Mouse (Mus musculus) liver, adult 2 months (tissue): ENCODE results near the gene Lyl1. TPM values are rescaled to one million over a fixed set of nuclear protein-coding genes. Genes with fewer than 3 reads are reported as not detected.

Experiments used
- DNase-seq: peaks from one replicate; pipeline ENCODE4 v3.0.0-alpha.2; 2011; ENCODE audit warnings: low read depth, low spot score; ENCODE audit errors: extremely low read depth
- H3K27ac ChIP-seq: fragments of 200-500 bp; replicated peaks from 2 replicates; pipeline ENCODE4 v1.5.1; 2012; ENCODE audit warnings: low read depth, mild to moderate bottlenecking, control low read depth, inconsistent platforms, low read length; ENCODE audit not compliant: insufficient read depth
- H3K27me3 ChIP-seq: fragments of 200-500 bp; 2 replicates; pipeline ENCODE4 v1.6.1; 2012; ENCODE audit warnings: mild to moderate bottlenecking, moderate library complexity, low read length, inconsistent platforms; ENCODE audit not compliant: control insufficient read depth, insufficient read depth
- H3K36me3 ChIP-seq: fragments of 200-500 bp; 2 replicates; pipeline ENCODE4 v1.6.1; 2012; ENCODE audit warnings: low read length, inconsistent platforms; ENCODE audit not compliant: control insufficient read depth, insufficient read depth
- H3K4me1 ChIP-seq: fragments of 200-500 bp; 2 replicates; pipeline ENCODE4 v1.6.1; 2011; ENCODE audit warnings: low read length; ENCODE audit not compliant: control insufficient read depth, insufficient read depth
- H3K4me3 ChIP-seq: fragments of 200-500 bp; 2 replicates; pipeline ENCODE4 v1.5.1; 2011; ENCODE audit warnings: low read depth, mild to moderate bottlenecking, control low read depth, low read length, moderate library complexity; ENCODE audit not compliant: insufficient read depth
- H3K79me2 ChIP-seq: fragments of 200-500 bp; 2 replicates; pipeline ENCODE4 v1.6.1; 2012; ENCODE audit warnings: inconsistent platforms, mild to moderate bottlenecking, low read length, moderate library complexity; ENCODE audit not compliant: control insufficient read depth, insufficient read depth
- H3K9ac ChIP-seq: fragments of 200-500 bp; 2 replicates; pipeline ENCODE4 v1.6.1; 2012; ENCODE audit warnings: low read depth, mild to moderate bottlenecking, control low read depth, inconsistent platforms, low read length
- CTCF ChIP-seq: fragments of 200-500 bp; IDR thresholded peaks from 2 replicates; pipeline ENCODE4 v1.5.1; 2011; ENCODE audit warnings: low read depth, low read length, control low read depth
- POLR2A ChIP-seq: fragments of 200-500 bp; IDR thresholded peaks from 2 replicates; pipeline ENCODE4 v1.6.1; 2011; ENCODE audit warnings: low read length, control low read depth; ENCODE audit not compliant: insufficient read depth; ENCODE audit errors: extremely low read depth
- WGBS: fragments of 180-500 bp; shearing (Covaris S2); methylation state at CpG from one replicate; pipeline ENCODE4 v1.1.7; 2018; 5-methylcytosine and 5-hydroxymethylcytosine counted together
- polyA plus RNA-seq: library from polyadenylated mRNA; depleted of rRNA; stranded (reverse); fragments of >200 nt; gene quantifications from 2 replicates; pipeline ENCODE4 v1.2.3, GENCODE M21; 2012; rRNA removed
- total RNA-seq: library from RNA; depleted of rRNA; stranded (reverse); fragments of >200 nt; gene quantifications from 2 replicates; pipeline ENCODE4 v1.2.3, GENCODE M21; 2014; rRNA removed

Lyl1 gene
- total and polyA plus RNA-seq, 2 experiments = 0.18 to 1.3 TPM

GRCm38 (mm10) chr8:84745032-84745925, 44.0 kb downstream of the Lyl1 start:
- peak; percentile 26; the same call in 1 of the 2 replicates for TF ChIP-seq CTCF
- TF ChIP-seq POLR2A = no peak
- Histone ChIP-seq H3K27me3 (no peaks in the 10 kb centered on the region), H3K27ac (no peak overlapping the region), H3K4me1 (peaks cover 36% of the 10 kb centered on the region), H3K79me2 (peaks cover 35% of the 10 kb centered on the region), H3K9ac (no peak overlapping the region), H3K4me3 (no peak overlapping the region), H3K36me3 (no peaks in the 10 kb centered on the region)
- WGBS = 30% methylated on average over 17 of the region's 17 CpGs
- DNase-seq = peak; percentile 91

GRCm38 (mm10) chr8:84749519-84749918, 48.3 kb downstream of the Lyl1 start:
- 86% methylated on average over 16 of the region's 16 CpGs for WGBS
- Histone ChIP-seq H3K4me1 (peaks cover 18% of the 10 kb centered on the region), H3K9ac (no peak overlapping the region), H3K4me3 (no peak overlapping the region), H3K27ac (no peak overlapping the region), H3K36me3 (no peaks in the 10 kb centered on the region), H3K27me3 (no peaks in the 10 kb centered on the region), H3K79me2 (peaks cover 28% of the 10 kb centered on the region; the same call in 1 of the 2 replicates)
- TF ChIP-seq POLR2A (no peak), CTCF (no peak)
- no peak for DNase-seq

- H3K27me3 ChIP-seq = no peaks in the 10 kb centered on the region
- no peak for DNase-seq
- no peak overlapping the region for H3K4me3 ChIP-seq
- H3K4me1 ChIP-seq = 0 out of 2 replicates have a peak, but pooled peaks cover 2% of the 10 kb centered on the region
- 87% methylated on average over 6 of the region's 6 CpGs for WGBS
- H3K79me2 ChIP-seq = peaks cover 22% of the 10 kb centered on the region
- no peak overlapping the region for H3K27ac ChIP-seq
- H3K36me3 ChIP-seq = peaks cover 2% of the 10 kb centered on the region
- TF ChIP-seq POLR2A = no peak
- no peak for TF ChIP-seq CTCF
- no peak overlapping the region for H3K9ac ChIP-seq
These were observed 51.7 kb downstream of the Lyl1 start for GRCm38 (mm10) chr8:84752734-84753582.

Other genes starting within 250 kb of the Lyl1 start
- 13.1 and 15.6 TPM in 2 replicates for gene Ier2, start 38.6 kb upstream of the Lyl1 start, total RNA-seq
- 12.0 and 12.6 TPM in 2 replicates for gene Ier2, start 38.6 kb upstream of the Lyl1 start, polyA plus RNA-seq
- gene Trmt1, start 15.2 kb upstream of the Lyl1 start, total RNA-seq = 20.7 and 27.3 TPM in 2 replicates
- 44.6 and 58.6 TPM in 2 replicates for gene Trmt1, start 15.2 kb upstream of the Lyl1 start, polyA plus RNA-seq
- 5.3 and 8.0 TPM in 2 replicates for gene Nacc1, start 13.6 kb upstream of the Lyl1 start, total RNA-seq
- 31.0 and 32.6 TPM in 2 replicates for gene Nacc1, start 13.6 kb upstream of the Lyl1 start, polyA plus RNA-seq
- gene G430095P16Rik, start 21.6 kb downstream of the Lyl1 start, total RNA-seq = not detected in 2 replicates
- gene G430095P16Rik, start 21.6 kb downstream of the Lyl1 start, polyA plus RNA-seq = 0.19 TPM in 1 of 2 replicates, not detected in the other
- 20.7 and 27.5 TPM in 2 replicates for gene Nfix, start 98.9 kb downstream of the Lyl1 start, total RNA-seq
- 32.9 and 34.4 TPM in 2 replicates for gene Nfix, start 98.9 kb downstream of the Lyl1 start, polyA plus RNA-seq
- gene Dand5, start 121.4 kb downstream of the Lyl1 start, total RNA-seq = 0.94 and 1.8 TPM in 2 replicates
- 2.0 and 2.6 TPM in 2 replicates for gene Dand5, start 121.4 kb downstream of the Lyl1 start, polyA plus RNA-seq
- gene Gadd45gip1, start 130.1 kb downstream of the Lyl1 start, total RNA-seq = 26.7 and 28.1 TPM in 2 replicates
- gene Gadd45gip1, start 130.1 kb downstream of the Lyl1 start, polyA plus RNA-seq = 29.8 and 34.2 TPM in 2 replicates
- 28.2 and 40.7 TPM in 2 replicates for gene Rad23a, start 139.2 kb downstream of the Lyl1 start, total RNA-seq
- gene Rad23a, start 139.2 kb downstream of the Lyl1 start, polyA plus RNA-seq = 52.0 and 68.4 TPM in 2 replicates
- gene Calr, start 145.5 kb downstream of the Lyl1 start, total RNA-seq = 411 and 458 TPM in 2 replicates
- 308 and 349 TPM in 2 replicates for gene Calr, start 145.5 kb downstream of the Lyl1 start, polyA plus RNA-seq
- 11.0 and 13.6 TPM in 2 replicates for gene Farsa, start 155.5 kb downstream of the Lyl1 start, total RNA-seq
- gene Farsa, start 155.5 kb downstream of the Lyl1 start, polyA plus RNA-seq = 24.1 and 32.4 TPM in 2 replicates
- gene Syce2, start 170.7 kb downstream of the Lyl1 start, total RNA-seq = 1.1 and 1.6 TPM in 2 replicates
- 0.92 and 1.0 TPM in 2 replicates for gene Syce2, start 170.7 kb downstream of the Lyl1 start, polyA plus RNA-seq
- gene Gcdh, start 192.5 kb downstream of the Lyl1 start, total RNA-seq = 461 and 560 TPM in 2 replicates
- 1,882 and 2,081 TPM in 2 replicates for gene Gcdh, start 192.5 kb downstream of the Lyl1 start, polyA plus RNA-seq
- gene Klf1, start 200.5 kb downstream of the Lyl1 start, total RNA-seq = 4.8 and 5.8 TPM in 2 replicates
- 5.2 and 6.6 TPM in 2 replicates for gene Klf1, start 200.5 kb downstream of the Lyl1 start, polyA plus RNA-seq
- 13.0 and 16.1 TPM in 2 replicates for gene Dnase2a, start 207.1 kb downstream of the Lyl1 start, total RNA-seq
- gene Dnase2a, start 207.1 kb downstream of the Lyl1 start, polyA plus RNA-seq = 16.1 and 20.0 TPM in 2 replicates
- gene Mast1, start 235.9 kb downstream of the Lyl1 start, total RNA-seq = 0.09 and 0.13 TPM in 2 replicates
- 0.25 and 0.43 TPM in 2 replicates for gene Mast1, start 235.9 kb downstream of the Lyl1 start, polyA plus RNA-seq
- gene Rtbdn, start 245.5 kb downstream of the Lyl1 start, total RNA-seq = not detected in 2 replicates
- not detected in 2 replicates for gene Rtbdn, start 245.5 kb downstream of the Lyl1 start, polyA plus RNA-seq